Mouse (Mus musculus) myocyte (in vitro differentiated cells): Measurements from ENCODE around the gene Paqr6. TPM values are rescaled to one million over a fixed set of nuclear protein-coding genes. Genes with fewer than 3 reads are reported as not detected.

Experiments
- H3K27me3 ChIP-seq: one replicate; pipeline ENCODE4 v1.6.1; 2011; ENCODE audit not compliant: control insufficient read depth, insufficient read depth, insufficient read length
- H3K36me3 ChIP-seq: one replicate; pipeline ENCODE4 v1.6.1; 2011; ENCODE audit not compliant: control insufficient read depth, insufficient read depth
- H3K4me2 ChIP-seq: one replicate; pipeline ENCODE4 v1.6.1; 2011; ENCODE audit warnings: low read depth, control low read depth
- H3K4me3 ChIP-seq: one replicate; pipeline ENCODE4 v1.5.1; 2011; ENCODE audit warnings: mild to moderate bottlenecking, control low read depth, moderate library complexity
- H3K79me2 ChIP-seq: one replicate; pipeline ENCODE4 v1.6.1; 2011; ENCODE audit not compliant: control insufficient read depth, insufficient read depth
- H3ac ChIP-seq: one replicate; pipeline ENCODE4 v1.6.1; 2011; ENCODE audit not compliant: control insufficient read depth, insufficient read length
- CEBPB ChIP-seq: IDR thresholded peaks from 2 replicates; pipeline ENCODE4 v1.6.1; 2011; ENCODE audit warnings: mild to moderate bottlenecking, moderate library complexity; ENCODE audit not compliant: poor library complexity, insufficient read depth, severe bottlenecking
- E2F4 ChIP-seq: IDR thresholded peaks from one replicate; pipeline ENCODE4 v1.6.1; 2011; ENCODE audit warnings: mild to moderate bottlenecking, control low read depth, moderate library complexity; ENCODE audit not compliant: insufficient read depth
- MAX ChIP-seq: IDR thresholded peaks from one replicate; pipeline ENCODE4 v1.6.1; 2011; ENCODE audit warnings: low read depth, mild to moderate bottlenecking, control low read depth
- MYOD1 ChIP-seq, 3 experiments: IDR thresholded peaks; one replicate each; pipeline ENCODE4 v1.6.1; 2011; ENCODE audit warnings: control low read depth in 2 of 3, low read depth in 2 of 3, mild to moderate bottlenecking in 2 of 3, moderate library complexity in 1 of 3; ENCODE audit not compliant: insufficient read length in 2 of 3, control insufficient read depth in 1 of 3
- MYOG ChIP-seq, 3 experiments: IDR thresholded peaks; one replicate each; pipeline ENCODE4 v1.6.1; 2011; ENCODE audit warnings: control low read depth in 2 of 3, low read depth in 2 of 3, mild to moderate bottlenecking in 2 of 3; ENCODE audit not compliant: insufficient read length in 2 of 3, control insufficient read depth in 1 of 3, insufficient read depth in 1 of 3
- POLR2A ChIP-seq: IDR thresholded peaks from one replicate; pipeline ENCODE4 v1.6.1; 2011; ENCODE audit warnings: low read depth, mild to moderate bottlenecking, control low read depth, moderate library complexity; ENCODE audit not compliant: insufficient read length
- POLR2AphosphoS2 ChIP-seq: IDR thresholded peaks from one replicate; pipeline ENCODE4 v1.6.1; 2011; ENCODE audit warnings: low read depth, control low read depth; ENCODE audit not compliant: insufficient read length
- REST ChIP-seq: IDR thresholded peaks from one replicate; pipeline ENCODE4 v1.6.1; 2011; ENCODE audit warnings: mild to moderate bottlenecking, control low read depth, moderate library complexity; ENCODE audit not compliant: insufficient read depth, insufficient read length
- SRF ChIP-seq: IDR thresholded peaks from one replicate; pipeline ENCODE4 v1.6.1; 2011; ENCODE audit warnings: low read depth; ENCODE audit not compliant: control insufficient read depth, insufficient read length
- TCF12 ChIP-seq: IDR thresholded peaks from one replicate; pipeline ENCODE4 v1.6.1; 2011; ENCODE audit warnings: mild to moderate bottlenecking, control low read depth; ENCODE audit not compliant: poor library complexity, insufficient read depth, severe bottlenecking
- TCF3 ChIP-seq: IDR thresholded peaks from one replicate; pipeline ENCODE4 v1.6.1; 2011; ENCODE audit warnings: low read depth, control low read depth; ENCODE audit not compliant: insufficient read length
- USF1 ChIP-seq: IDR thresholded peaks from one replicate; pipeline ENCODE4 v1.6.1; 2011; ENCODE audit warnings: low read depth, mild to moderate bottlenecking, control low read depth, moderate library complexity
- polyA plus RNA-seq: library from polyadenylated mRNA; unstranded; fragments of >200 nt; fragmentation: generic; extraction: Trizol; gene quantifications from one replicate; pipeline ENCODE4 v1.2.1, GENCODE M21; 2012; ENCODE audit warnings: missing spikeins

The Paqr6 gene
- not detected for polyA plus RNA-seq

DNA sequence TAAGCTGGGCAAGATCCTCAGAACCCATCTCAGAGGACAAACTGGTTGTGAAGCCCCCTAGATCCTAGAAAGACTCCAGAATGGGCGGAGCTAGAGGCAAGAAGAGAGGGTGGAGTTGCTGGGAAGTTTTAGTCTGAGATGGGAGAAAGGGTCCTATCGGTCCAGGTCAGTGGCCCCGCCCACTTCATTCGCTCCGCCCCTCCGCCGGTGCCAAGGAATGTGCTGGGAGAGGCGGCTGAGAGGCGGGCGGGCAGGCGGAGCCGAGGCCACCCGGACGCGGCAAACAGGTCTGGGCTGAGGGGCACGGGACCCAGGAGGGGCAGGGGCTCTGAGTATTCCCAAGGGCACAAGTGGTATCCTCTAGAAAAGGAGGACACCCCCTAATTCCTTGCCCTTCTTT lies at the start of gene Paqr6:
Paqr6 (plus strand) TSS at position 248 of the 400 bp plus-strand sequence.
- H3K4me2 ChIP-seq = no peak within 1 kb of the TSS
- TF ChIP-seq POLR2A (no peak), TCF3 (no peak), TCF12 (no peak), USF1 (no peak), MYOG (IDR thresholded peaks at IDR 0.05; ENCODE audit: control insufficient read depth in 1 of 3, insufficient read depth in 1 of 3, insufficient read length in 2 of 3, low read depth in 2 of 3) (no peak), POLR2AphosphoS2 (no peak), REST (no peak), MYOD1 (IDR thresholded peaks at IDR 0.05; ENCODE audit: control insufficient read depth in 1 of 3, insufficient read length in 2 of 3, low read depth in 2 of 3) (no peak), SRF (no peak), CEBPB (no peak), MAX (no peak), E2F4 (no peak)
- no peak within 1 kb of the TSS for H3K4me3 ChIP-seq
- H3ac ChIP-seq = no peak within 1 kb of the TSS
- H3K27me3 ChIP-seq = no peaks in the 10 kb centered on the region
- peaks cover 5% of the 10 kb centered on the region for H3K36me3 ChIP-seq
- H3K79me2 ChIP-seq = no peaks in the 10 kb centered on the region

GRCm38 (mm10) chr3:88324951-88325405 lies 39.4 kb upstream of the Paqr6 start, which contains the start of gene Glmp:
Gene Glmp, plus strand, starts transcription at chr3:88325023.
- Histone ChIP-seq H3K36me3 (peaks cover 36% of the 10 kb centered on the region), H3K4me2 (peak within 1 kb of the TSS; percentile 88), H3K79me2 (peaks cover 16% of the 10 kb centered on the region), H3K27me3 (no peaks in the 10 kb centered on the region), H3K4me3 (peak within 1 kb of the TSS; percentile 73), H3ac (peak within 1 kb of the TSS; percentile 29)
- no peak for TF ChIP-seq CEBPB
- no peak for TF ChIP-seq MYOD1 (IDR thresholded peaks at IDR 0.05; ENCODE audit: control insufficient read depth in 1 of 3, insufficient read length in 2 of 3, low read depth in 2 of 3)
- TF ChIP-seq TCF12 = no peak
- TF ChIP-seq E2F4 = no peak
- TF ChIP-seq USF1 = peak; percentile 97
- TF ChIP-seq POLR2A = peak; percentile 71
- TF ChIP-seq SRF = no peak
- TF ChIP-seq MAX = no peak
- no peak for TF ChIP-seq REST
- peak; percentile 81 for TF ChIP-seq POLR2AphosphoS2
- no peak for TF ChIP-seq TCF3
- TF ChIP-seq MYOG (IDR thresholded peaks at IDR 0.05; ENCODE audit: control insufficient read depth in 1 of 3, insufficient read depth in 1 of 3, insufficient read length in 2 of 3, low read depth in 2 of 3) = no peak

DNA sequence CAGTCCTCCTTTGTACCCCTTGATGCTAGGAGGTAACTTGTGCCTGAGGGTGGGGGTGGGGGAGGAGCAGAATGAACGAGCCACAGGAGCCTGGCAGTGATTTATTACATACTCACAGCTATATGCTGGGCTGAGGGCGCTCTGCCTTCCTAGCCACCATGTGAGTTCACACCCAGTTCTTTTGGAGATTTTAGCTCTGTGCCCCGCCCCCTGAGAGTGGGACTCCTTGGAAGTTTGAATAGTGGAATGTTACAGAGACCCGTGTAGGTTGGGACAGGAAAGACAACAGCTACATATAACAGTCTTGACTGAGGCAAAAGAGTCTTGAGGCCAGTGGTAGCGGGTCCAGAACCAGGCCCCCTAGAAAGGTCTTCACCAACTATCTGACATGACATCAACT lies 35.4 kb upstream of the Paqr6 start:
- peaks cover 16% of the 10 kb centered on the region for H3K79me2 ChIP-seq
- no peaks in the 10 kb centered on the region for H3K27me3 ChIP-seq
- H3K36me3 ChIP-seq = peaks cover 6% of the 10 kb centered on the region
- no peak overlapping the region for H3K4me2 ChIP-seq
- no peak overlapping the region for H3ac ChIP-seq
- no peak for TF ChIP-seq CEBPB
- no peak for TF ChIP-seq SRF
- TF ChIP-seq MAX = no peak
- no peak for TF ChIP-seq POLR2AphosphoS2
- TF ChIP-seq E2F4 = no peak
- TF ChIP-seq MYOD1 (IDR thresholded peaks at IDR 0.05; ENCODE audit: control insufficient read depth in 1 of 3, insufficient read length in 2 of 3, low read depth in 2 of 3) = no peak
- TF ChIP-seq USF1 = no peak
- TF ChIP-seq REST = no peak
- no peak for TF ChIP-seq TCF12
- TF ChIP-seq MYOG (IDR thresholded peaks at IDR 0.05; ENCODE audit: control insufficient read depth in 1 of 3, insufficient read depth in 1 of 3, insufficient read length in 2 of 3, low read depth in 2 of 3) = no peak
- no peak for TF ChIP-seq POLR2A
- no peak for TF ChIP-seq TCF3
- H3K4me3 ChIP-seq = no peak overlapping the region

DNA sequence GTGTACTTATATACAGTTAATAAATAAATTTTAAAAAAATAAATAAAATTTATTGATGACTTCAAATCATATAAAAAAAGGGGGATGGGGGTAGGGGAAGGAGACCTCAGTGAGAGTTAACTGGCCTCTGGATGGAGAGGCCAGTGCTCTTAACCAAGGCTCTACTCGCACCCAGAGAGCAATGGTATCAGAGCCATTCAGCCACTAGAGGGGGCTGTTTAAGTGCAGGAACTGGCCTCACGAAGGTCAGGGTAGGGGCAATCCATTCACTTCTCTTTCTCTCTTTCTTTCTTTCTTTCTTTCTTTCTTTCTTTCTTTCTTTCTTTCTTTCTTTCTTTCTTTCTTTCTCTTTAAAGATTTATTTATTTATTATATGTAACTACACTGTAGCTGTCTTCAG lies 33.1 kb upstream of the Paqr6 start:
- no peak overlapping the region for H3K4me3 ChIP-seq
- H3K36me3 ChIP-seq = peaks cover 6% of the 10 kb centered on the region
- no peak overlapping the region for H3K4me2 ChIP-seq
- H3K27me3 ChIP-seq = no peaks in the 10 kb centered on the region
- H3ac ChIP-seq = no peak overlapping the region
- peaks cover 16% of the 10 kb centered on the region for H3K79me2 ChIP-seq
- TF ChIP-seq REST = no peak
- TF ChIP-seq SRF = no peak
- TF ChIP-seq MYOD1 (IDR thresholded peaks at IDR 0.05; ENCODE audit: control insufficient read depth in 1 of 3, insufficient read length in 2 of 3, low read depth in 2 of 3) = no peak
- TF ChIP-seq POLR2AphosphoS2 = no peak
- TF ChIP-seq CEBPB = no peak
- TF ChIP-seq USF1 = no peak
- no peak for TF ChIP-seq TCF12
- TF ChIP-seq TCF3 = no peak
- TF ChIP-seq E2F4 = no peak
- no peak for TF ChIP-seq MAX
- TF ChIP-seq POLR2A = no peak
- no peak for TF ChIP-seq MYOG (IDR thresholded peaks at IDR 0.05; ENCODE audit: control insufficient read depth in 1 of 3, insufficient read depth in 1 of 3, insufficient read length in 2 of 3, low read depth in 2 of 3)
